Mouse (Mus musculus): ENCODE measurements at regions not wholly inside any gene's neighbourhood (a gene's known extent, or its start where the extent isn't known, plus 50 kb on each side); places are given as distances from the start of the nearest gene placed in this dataset.

DNA sequence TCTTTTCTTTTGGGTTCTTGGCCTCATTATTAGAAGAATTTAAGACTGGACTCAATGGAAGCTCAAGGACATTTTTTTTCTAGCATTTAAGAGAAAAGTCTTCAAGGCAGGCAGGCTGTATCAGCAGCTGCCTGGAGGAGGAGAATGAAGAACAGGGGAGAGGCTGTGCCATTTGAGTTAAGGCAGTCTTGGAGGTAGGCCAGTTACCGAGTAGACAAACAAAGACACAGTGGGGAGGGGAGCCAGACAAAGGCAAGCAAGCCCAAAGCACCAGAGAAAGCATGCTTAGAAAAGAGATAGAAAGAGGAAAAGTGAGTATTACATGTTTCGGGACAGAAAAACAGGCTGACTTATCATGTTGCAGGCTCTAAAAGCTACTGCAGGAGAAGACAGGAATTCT, 392.0 kb downstream of the Igsf11 start:
- TF ChIP-seq CTCF (IDR thresholded peaks at IDR 0.05; ENCODE audit: low read depth, low read length) (no peak), POLR2A (IDR thresholded peaks at IDR 0.05; ENCODE audit: extremely low read depth, insufficient read depth, low read length) (no peak)
